ENCODE assay signal across 8 mouse cellular contexts in the genomic region with DNA sequence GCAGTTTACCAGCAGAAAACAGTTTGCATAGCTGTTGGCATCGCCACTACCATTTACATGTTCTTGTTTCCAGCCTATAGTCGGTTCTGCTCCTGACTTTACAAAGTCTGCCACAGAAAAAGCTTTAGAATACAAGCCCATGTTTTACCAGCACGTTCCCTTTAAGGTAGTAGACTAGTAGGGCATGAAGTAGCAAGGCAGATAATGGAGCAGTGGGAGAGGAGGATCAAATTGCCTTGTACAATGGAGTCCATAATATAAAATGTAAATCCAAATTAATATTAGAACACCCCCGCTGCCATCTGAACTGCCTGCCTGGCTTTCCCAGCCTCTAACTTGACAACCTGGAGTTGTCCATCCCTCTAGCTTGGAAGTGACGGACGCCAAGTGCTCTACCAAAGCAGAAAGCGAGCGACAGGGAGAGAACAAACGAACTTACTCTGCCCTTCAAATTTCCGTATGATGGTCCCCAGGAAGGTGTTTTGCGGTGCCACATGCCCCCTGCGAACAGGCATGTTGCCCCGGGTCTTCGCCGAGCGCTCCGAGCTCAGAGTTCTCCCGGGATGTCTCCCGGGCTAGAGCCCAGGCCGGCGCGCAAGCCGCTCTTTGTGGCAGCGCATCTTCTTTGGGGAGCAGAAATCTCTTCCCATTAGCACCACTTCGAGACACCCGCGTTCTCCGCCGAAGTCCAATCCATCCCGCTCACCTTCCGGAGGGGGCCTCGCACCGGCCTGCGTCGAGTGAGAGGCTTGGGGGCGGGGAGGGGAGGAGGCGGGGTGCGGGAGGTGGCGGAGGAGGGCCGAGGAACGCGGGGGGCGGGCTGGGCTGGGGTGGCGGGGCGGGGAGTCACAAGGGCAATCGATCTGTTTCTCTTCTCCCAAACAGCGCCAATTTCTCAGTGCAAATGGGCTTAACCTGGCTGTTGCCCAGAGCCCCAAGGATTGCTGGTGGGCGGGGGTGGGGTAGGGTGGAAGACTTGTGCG. TPM values are rescaled to one million over a fixed set of nuclear protein-coding genes. Genes with fewer than 3 reads are reported as not detected.
DNase-seq lines count a peak whose midpoint lies in the region; ATAC-seq and TF ChIP-seq lines count a peak whose summit lies in the region.

A gene (minus strand): TSS at position 725 of the 983 bp plus-strand sequence.

- no peak for DNase-seq in cerebellum, adult 8-10 months
- peak; percentile 9 for DNase-seq in ES-E14 (ENCODE audit: low read depth, low spot score)
- peak; percentile 12 for DNase-seq in layer of hippocampus, adult 9-11 months
- peak; percentile 94 for DNase-seq in midbrain, embryonic 11.5 days (ENCODE audit: low spot score, missing footprints)
- peak; percentile 4 for DNase-seq in testis, postnatal 14 days (ENCODE audit: low spot score)

- peaks cover 19% of the 10 kb centered on the region for H3K27me3 ChIP-seq in forebrain, embryonic 12.5 days
- no peaks in the 10 kb centered on the region for H3K27me3 ChIP-seq in midbrain, embryonic 11.5 days (ENCODE audit: control insufficient read depth, insufficient read depth, low read length)

- 2% methylated on average over 37 of the region's 49 CpGs for WGBS in forebrain, embryonic 12.5 days
- 2% methylated on average over 41 of the region's 49 CpGs for WGBS in midbrain, embryonic 11.5 days

- peak; percentile 68; the same call in 1 of the 2 replicates for ATAC-seq in cerebellum, adult (ENCODE audit: insufficient number of reproducible peaks, low FRiP score, low TSS enrichment)
- peak; percentile 80 for ATAC-seq in forebrain, embryonic 12.5 days (ENCODE audit: low FRiP score)
- ATAC-seq in midbrain, embryonic 11.5 days (ENCODE audit: low FRiP score): peak; percentile 86
- ATAC-seq in megakaryocyte-erythroid progenitor cell, adult 5-6 weeks (replicated peaks; ENCODE audit: low FRiP score, low TSS enrichment, poor library complexity, severe bottlenecking): no peak

- H3K4me1 ChIP-seq in ES-E14 (ENCODE audit: control insufficient read depth in 2 of 2, insufficient read depth in 2 of 2, low read length in 2 of 2, poor library complexity in 1 of 2): peaks cover 0 to 4% of the 10 kb centered on the region in 2 experiments; a peak in 2 of 4 replicates
- peaks cover 15% of the 10 kb centered on the region for H3K4me1 ChIP-seq in forebrain, embryonic 12.5 days
- no peaks in the 10 kb centered on the region for H3K4me1 ChIP-seq in midbrain, embryonic 11.5 days (ENCODE audit: control insufficient read depth, insufficient read depth, low read length)

- H3K9me3 ChIP-seq in ES-E14 (ENCODE audit: control insufficient read depth, insufficient read depth, low read depth, low read length): no peaks in the 10 kb centered on the region
- no peaks in the 10 kb centered on the region for H3K9me3 ChIP-seq in forebrain, embryonic 12.5 days
- H3K9me3 ChIP-seq in midbrain, embryonic 11.5 days (ENCODE audit: control insufficient read depth, low read length): no peaks in the 10 kb centered on the region

- H3K27ac ChIP-seq in ES-E14 (ENCODE audit: insufficient read depth, low read depth, low read length, poor library complexity, severe bottlenecking): no peak within 1 kb of the TSS
- H3K27ac ChIP-seq in forebrain, embryonic 12.5 days: peak within 1 kb of the TSS; percentile 14
- no peak within 1 kb of the TSS; the same call in 1 of the 2 replicates for H3K27ac ChIP-seq in midbrain, embryonic 11.5 days (ENCODE audit: low read depth, low read length)

- H3K9ac ChIP-seq in ES-E14 (ENCODE audit: insufficient read depth, low read depth, low read length, poor library complexity, severe bottlenecking): peak within 1 kb of the TSS; percentile 47; the same call in 1 of the 2 replicates
- peak within 1 kb of the TSS; percentile 56 for H3K9ac ChIP-seq in forebrain, embryonic 12.5 days
- H3K9ac ChIP-seq in midbrain, embryonic 11.5 days (ENCODE audit: low read length): peak within 1 kb of the TSS; percentile 61

- H3K4me2 ChIP-seq in forebrain, embryonic 12.5 days: peak within 1 kb of the TSS; percentile 90
- peak within 1 kb of the TSS; percentile 90 for H3K4me2 ChIP-seq in midbrain, embryonic 11.5 days

- peak within 1 kb of the TSS; percentile 54 to 66 for H3K4me3 ChIP-seq in ES-E14 (ENCODE audit: insufficient read depth in 1 of 2, low read depth in 1 of 2, low read length in 2 of 2, poor library complexity in 1 of 2, severe bottlenecking in 1 of 2)
- peak within 1 kb of the TSS; percentile 60 for H3K4me3 ChIP-seq in forebrain, embryonic 12.5 days (replicated peaks)
- peak within 1 kb of the TSS; percentile 56 for H3K4me3 ChIP-seq in midbrain, embryonic 11.5 days (ENCODE audit: low read depth, low read length)

- no peaks in the 10 kb centered on the region for H3K36me3 ChIP-seq in ES-E14 (ENCODE audit: control insufficient read depth, insufficient read depth, low read length, poor library complexity, severe bottlenecking)
- H3K36me3 ChIP-seq in forebrain, embryonic 12.5 days (replicated peaks): no peaks in the 10 kb centered on the region
- H3K36me3 ChIP-seq in midbrain, embryonic 11.5 days (ENCODE audit: control insufficient read depth, insufficient read depth, low read length): no peaks in the 10 kb centered on the region

- in situ Hi-C loops in ES-E14 (cut with MboI; ENCODE audit: low sequenced_read_pairs in 2 of 2, unreplicated experiment in 2 of 2): no loop called here

TF ChIP-seq in ES-E14, 5 proteins besides CTCF, POLR2A, EP300 and RAD21:
- TF ChIP-seq ZC3H11A (IDR thresholded peaks at IDR 0.05; ENCODE audit: borderline replicate concordance, low read depth, low read length) (no peak), MAFK (IDR thresholded peaks at IDR 0.05; ENCODE audit: insufficient read depth, low read depth, low read length) (no peak), HCFC1 (IDR thresholded peaks at IDR 0.05; ENCODE audit: borderline replicate concordance, insufficient read depth, low read length) (no peak), CHD2 (IDR thresholded peaks at IDR 0.05; ENCODE audit: low read depth, low read length) (no peak), ZNF384 (IDR thresholded peaks at IDR 0.05; ENCODE audit: low read depth, low read length) (no peak)

RNA-seq across cellular contexts. Expression of the gene that starts here (rescaled TPM):
- 0.04 and 0.11 TPM in 2 replicates for total RNA-seq in ES-E14 (2012; rRNA removed)
- 5.4 and 5.8 TPM in 2 replicates for polyA plus RNA-seq in forebrain, embryonic 12.5 days (2016; fragmentation: Nextera tagmentation; extraction: Ambion mirVana)
- polyA plus RNA-seq in midbrain, embryonic 11.5 days (2014; fragmentation: Nextera tagmentation; extraction: Ambion mirVana): 0.92 and 1.1 TPM in 2 replicates
- not detected in 2 replicates for total RNA-seq in megakaryocyte-erythroid progenitor cell, adult 5-6 weeks (2014; fragmentation: Nextera tagmentation)
- total RNA-seq in megakaryocyte-erythroid progenitor cell, adult 5-6 weeks (2017): not detected in 2 replicates

Comparison
In these comparisons a context has a peak if more than half of its experiments do, and no peak if none do; other contexts are left out.
1. Peak in DNase-seq, H3K4me3 ChIP-seq and H3K9ac ChIP-seq in ES-E14; RNA of the gene not detected or under 1 TPM.